Mouse (Mus musculus) stomach, embryonic 14.5 days (tissue): ENCODE data around the gene Rgma. TPM values are rescaled to one million over a fixed set of nuclear protein-coding genes. Genes with fewer than 3 reads are reported as not detected.

Source experiments
- ATAC-seq: fragments of 200-750 bp; cut with Nextera tagmentation; 2 replicates; pipeline ENCODE4 v1.8.0; 2017; ENCODE audit warnings: low read depth, moderate TSS enrichment; ENCODE audit not compliant: insufficient number of reproducible peaks, insufficient read depth, low FRiP score
- H3K27ac ChIP-seq: fragments of 300-500 bp; sonication (generic); 2 replicates; pipeline ENCODE4 v1.5.1; 2014; ENCODE audit warnings: mild to moderate bottlenecking, low read length, moderate library complexity, mixed read lengths
- H3K27me3 ChIP-seq: fragments of 300-500 bp; sonication (generic); 2 replicates; pipeline ENCODE4 v1.6.1; 2014; ENCODE audit warnings: low read length, control low read depth, mixed read lengths; ENCODE audit not compliant: control insufficient read depth, insufficient read depth
- H3K36me3 ChIP-seq: fragments of 300-500 bp; sonication (generic); 2 replicates; pipeline ENCODE4 v1.6.1; 2014; ENCODE audit warnings: mild to moderate bottlenecking, control low read depth, low read length, moderate library complexity, mixed read lengths; ENCODE audit not compliant: control insufficient read depth, insufficient read depth
- H3K4me1 ChIP-seq: fragments of 300-500 bp; sonication (generic); 2 replicates; pipeline ENCODE4 v1.6.1; 2014; ENCODE audit warnings: low read length, control low read depth, mixed read lengths; ENCODE audit not compliant: control insufficient read depth, insufficient read depth
- H3K4me2 ChIP-seq: fragments of 300-500 bp; sonication (generic); replicated peaks from 2 replicates; pipeline ENCODE4 v1.6.1; 2014; ENCODE audit warnings: low read depth, low read length, control low read depth
- H3K4me3 ChIP-seq: fragments of 300-500 bp; sonication (generic); 2 replicates; pipeline ENCODE4 v1.5.1; 2014; ENCODE audit warnings: low read depth, low read length, control low read depth
- H3K9ac ChIP-seq: fragments of 300-500 bp; sonication (generic); replicated peaks from 2 replicates; pipeline ENCODE4 v1.6.1; 2014; ENCODE audit warnings: low read depth, mild to moderate bottlenecking, control low read depth, low read length, moderate library complexity, mixed read lengths
- H3K9me3 ChIP-seq: fragments of 300-500 bp; sonication (generic); 2 replicates; pipeline ENCODE4 v1.6.1; 2016; ENCODE audit warnings: low read depth, low read length, control low read depth; ENCODE audit not compliant: control insufficient read depth
- WGBS: fragments of 180-500 bp; shearing (Covaris S2); extraction: QIAGEN DNeasy Blood & Tissue Kit; methylation state at CpG from one replicate; pipeline ENCODE4 v1.1.7; 2014; 5-methylcytosine and 5-hydroxymethylcytosine counted together
- polyA plus RNA-seq: library from polyadenylated mRNA; unstranded; fragments of >200 nt; fragmentation: Nextera tagmentation; extraction: Ambion mirVana; gene quantifications from 2 replicates; pipeline ENCODE4 v1.2.1, GENCODE M21; 2014

The Rgma gene
- polyA plus RNA-seq, 1 experiment from 2014 or later: 30.5 TPM

DNA sequence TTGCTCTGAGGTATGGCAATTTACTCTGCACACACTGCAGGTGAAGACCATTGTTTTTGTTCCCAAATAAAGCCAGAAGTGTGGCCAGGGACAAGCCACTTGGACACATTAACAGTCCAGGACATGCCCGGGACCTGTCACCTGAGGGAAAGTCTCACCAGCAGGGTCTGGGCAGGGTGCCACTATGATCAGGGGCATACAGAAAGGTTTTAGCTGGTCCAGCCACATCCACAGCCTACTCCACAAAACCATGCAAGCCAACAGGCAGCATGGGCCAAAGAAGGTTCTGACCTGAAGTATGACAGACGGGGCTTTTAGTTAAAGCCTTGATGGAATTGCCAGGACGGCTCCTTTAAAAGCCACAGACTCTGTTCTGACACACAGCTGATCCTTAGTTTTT is 49.4 kb downstream of the Rgma start:
- no peaks in the 10 kb centered on the region for H3K9me3 ChIP-seq
- no peak for ATAC-seq
- H3K36me3 ChIP-seq: peaks cover 36% of the 10 kb centered on the region
- 52% methylated on average over 3 of the region's 3 CpGs for WGBS
- H3K27me3 ChIP-seq: no peaks in the 10 kb centered on the region
- no peak overlapping the region for H3K9ac ChIP-seq
- no peak overlapping the region for H3K4me2 ChIP-seq
- H3K27ac ChIP-seq: 0 out of 2 replicates have a peak overlapping the region, but pooled peaks have one; percentile 28
- no peak overlapping the region for H3K4me3 ChIP-seq
- H3K4me1 ChIP-seq: peaks cover 10% of the 10 kb centered on the region

DNA sequence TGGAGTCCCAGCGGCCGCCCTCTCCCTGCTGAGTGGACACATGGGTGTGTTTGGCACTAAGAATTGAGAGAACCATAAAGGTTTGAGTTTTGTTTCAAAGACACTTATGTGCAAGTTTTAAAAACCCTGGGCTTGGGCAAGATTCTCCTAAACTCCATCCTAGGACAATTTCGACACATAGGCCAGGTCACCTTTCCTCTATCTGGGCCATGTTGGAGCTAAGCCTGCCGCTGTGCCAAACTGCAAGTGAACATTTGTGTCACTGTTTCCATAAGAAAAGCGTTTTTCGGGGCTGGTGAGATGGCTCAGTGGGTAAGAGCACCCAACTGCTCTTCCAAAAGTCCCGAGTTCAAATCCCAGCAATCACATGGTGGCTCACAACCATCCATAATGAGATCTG is 50.1 kb downstream of the Rgma start:
- Histone ChIP-seq H3K9ac (no peak overlapping the region), H3K4me1 (peaks cover 10% of the 10 kb centered on the region), H3K27ac (no peak overlapping the region), H3K4me2 (no peak overlapping the region), H3K36me3 (peaks cover 38% of the 10 kb centered on the region), H3K27me3 (no peaks in the 10 kb centered on the region), H3K4me3 (no peak overlapping the region), H3K9me3 (no peaks in the 10 kb centered on the region)
- 92% methylated on average over 7 of the region's 7 CpGs for WGBS
- ATAC-seq: no peak

DNA sequence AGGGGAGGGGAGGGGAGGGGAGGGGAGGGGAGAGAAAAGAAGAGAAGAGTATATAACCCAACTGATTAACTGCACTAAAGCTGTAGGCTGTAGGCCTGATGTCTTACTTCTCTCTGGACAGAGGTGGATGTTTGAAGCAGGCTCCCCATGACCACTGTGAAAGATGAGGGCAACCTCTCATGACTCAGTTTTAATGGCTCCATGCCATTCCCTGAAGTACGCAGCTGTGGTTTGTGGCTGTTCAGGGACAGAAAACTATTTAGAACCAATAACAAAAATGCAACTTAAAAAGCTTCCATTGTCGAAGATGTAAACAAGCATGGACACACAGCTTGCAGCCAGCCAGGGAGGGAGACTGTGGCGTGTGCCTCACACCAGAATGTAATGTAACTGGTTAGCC is 50.9 kb downstream of the Rgma start:
- no peak for ATAC-seq
- H3K4me3 ChIP-seq: no peak overlapping the region
- no peak overlapping the region for H3K27ac ChIP-seq
- H3K27me3 ChIP-seq: no peaks in the 10 kb centered on the region
- H3K4me1 ChIP-seq: peaks cover 10% of the 10 kb centered on the region
- no peak overlapping the region for H3K4me2 ChIP-seq
- H3K36me3 ChIP-seq: peaks cover 39% of the 10 kb centered on the region
- H3K9ac ChIP-seq: no peak overlapping the region
- no peaks in the 10 kb centered on the region for H3K9me3 ChIP-seq
- 66% methylated on average over 3 of the region's 3 CpGs for WGBS

DNA sequence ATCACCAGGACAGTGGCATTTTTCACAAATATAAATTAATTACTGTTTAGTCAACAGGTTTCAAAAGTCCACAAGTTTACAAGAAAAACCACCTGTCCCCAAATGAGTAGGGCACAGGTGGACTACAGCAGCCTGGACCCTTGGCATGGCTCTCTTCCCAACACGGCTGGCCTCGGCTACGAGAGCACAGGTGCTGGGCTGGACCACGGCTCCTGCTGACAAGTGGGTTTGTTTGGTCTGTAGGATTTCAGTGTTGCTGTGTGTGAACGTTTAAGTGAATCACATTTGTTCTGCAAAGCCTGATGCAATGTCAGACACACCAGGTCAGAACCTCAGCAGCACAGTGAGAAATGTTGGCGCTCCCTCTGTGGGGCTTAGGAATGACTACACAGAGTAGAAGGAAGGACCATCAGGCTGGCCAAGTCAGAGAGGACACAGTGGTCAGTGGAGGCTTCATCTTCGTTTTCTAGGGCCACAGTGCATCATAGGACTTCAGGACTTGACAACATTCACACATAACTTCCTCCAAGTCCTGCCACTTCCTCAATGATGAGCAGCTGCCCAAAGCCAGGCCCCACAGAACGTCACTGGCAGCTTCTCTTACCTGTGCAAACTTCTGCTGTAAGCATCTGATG is 51.6 kb downstream of the Rgma start:
- Histone ChIP-seq H3K4me2 (no peak overlapping the region), H3K4me3 (no peak overlapping the region), H3K36me3 (peaks cover 39% of the 10 kb centered on the region), H3K9me3 (no peaks in the 10 kb centered on the region), H3K27me3 (no peaks in the 10 kb centered on the region), H3K4me1 (peaks cover 4% of the 10 kb centered on the region; the same call in 1 of the 2 replicates), H3K9ac (no peak overlapping the region), H3K27ac (no peak overlapping the region)
- no peak for ATAC-seq
- WGBS: 74% methylated on average over 8 of the region's 8 CpGs

DNA sequence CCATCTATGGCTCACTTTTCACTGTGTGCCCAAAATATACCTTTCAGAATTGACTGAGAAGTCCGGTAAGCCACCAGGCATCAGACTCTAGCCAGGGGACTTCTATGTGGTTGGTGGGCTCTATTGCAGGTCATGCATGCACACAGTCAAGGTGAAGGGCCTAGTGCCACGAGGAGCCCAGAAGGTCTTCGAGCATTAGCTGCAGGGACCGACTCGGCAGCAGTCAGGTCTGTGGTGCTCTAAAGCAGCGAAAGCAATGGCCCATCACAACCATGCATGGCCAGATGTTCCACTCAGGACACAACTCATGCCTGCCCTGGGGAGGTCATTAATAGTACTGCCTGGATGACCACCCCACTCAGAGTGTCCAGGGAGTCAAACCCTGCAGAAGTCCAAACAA is 52.5 kb downstream of the Rgma start:
- Histone ChIP-seq H3K4me2 (no peak overlapping the region), H3K36me3 (peaks cover 39% of the 10 kb centered on the region), H3K27me3 (no peaks in the 10 kb centered on the region), H3K9me3 (no peaks in the 10 kb centered on the region), H3K4me1 (no peaks in the 10 kb centered on the region), H3K27ac (no peak overlapping the region), H3K4me3 (no peak overlapping the region), H3K9ac (no peak overlapping the region)
- ATAC-seq: no peak
- 92% methylated on average over 6 of the region's 6 CpGs for WGBS

DNA sequence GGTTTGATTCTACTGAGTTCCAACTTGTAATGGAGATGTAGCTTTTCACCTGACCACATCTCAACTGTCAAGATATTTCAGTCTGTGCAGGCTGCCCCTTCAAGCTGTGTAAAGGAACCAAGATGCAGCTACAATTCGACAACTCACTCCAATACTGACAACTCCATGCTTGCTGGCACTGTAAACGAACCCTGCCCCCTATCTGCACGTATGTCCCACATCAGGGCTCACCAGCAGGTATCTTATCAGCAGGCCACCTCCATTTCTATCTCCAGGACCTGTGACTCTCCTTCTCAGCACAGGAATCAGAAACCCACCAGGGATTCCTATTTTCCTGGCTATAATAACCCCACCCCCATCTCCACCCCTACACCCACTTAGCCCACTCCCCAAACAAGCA is 53.2 kb downstream of the Rgma start:
- H3K4me1 ChIP-seq: no peaks in the 10 kb centered on the region
- ATAC-seq: no peak
- no peaks in the 10 kb centered on the region for H3K9me3 ChIP-seq
- no peak overlapping the region for H3K4me3 ChIP-seq
- peaks cover 44% of the 10 kb centered on the region for H3K36me3 ChIP-seq
- WGBS: 76% methylated on average over 3 of the region's 3 CpGs
- H3K27me3 ChIP-seq: no peaks in the 10 kb centered on the region
- H3K4me2 ChIP-seq: no peak overlapping the region
- no peak overlapping the region for H3K27ac ChIP-seq
- H3K9ac ChIP-seq: no peak overlapping the region

DNA sequence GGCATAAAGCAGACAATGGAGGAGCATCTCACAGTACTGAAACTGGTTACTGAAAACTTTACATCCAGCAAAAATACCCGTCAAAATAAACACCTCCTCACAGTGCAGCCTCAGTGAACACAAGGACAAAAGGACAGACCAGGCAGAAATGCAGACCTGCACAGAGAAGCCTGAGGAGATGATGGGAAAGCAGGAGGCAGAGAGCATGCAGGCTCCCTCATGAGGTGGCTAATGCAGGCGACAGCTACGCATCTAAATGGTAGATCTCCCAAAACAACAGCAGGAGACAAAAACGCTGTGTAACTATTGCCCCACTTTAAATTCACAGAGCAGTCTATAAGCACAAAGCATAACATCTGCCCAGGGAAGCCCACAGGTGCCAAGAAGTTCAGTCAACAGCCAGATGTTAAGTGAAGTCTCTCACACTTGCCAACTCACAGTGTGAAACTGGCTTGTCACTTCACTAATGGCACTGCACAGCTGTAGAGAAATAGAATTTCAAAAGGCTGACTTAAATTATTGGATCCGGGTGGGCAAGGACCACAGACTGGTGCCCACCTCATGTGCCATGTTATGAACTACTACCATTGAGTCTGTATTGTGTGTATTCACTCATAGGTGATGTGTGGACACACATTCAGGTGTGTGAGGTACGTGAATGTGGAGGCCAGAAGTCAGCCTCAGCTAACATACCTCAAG is 58.5 kb downstream of the Rgma start:
- no peaks in the 10 kb centered on the region for H3K4me1 ChIP-seq
- H3K36me3 ChIP-seq: peaks cover 74% of the 10 kb centered on the region
- H3K27me3 ChIP-seq: no peaks in the 10 kb centered on the region
- H3K4me2 ChIP-seq: no peak overlapping the region
- ATAC-seq: no peak
- H3K9ac ChIP-seq: no peak overlapping the region
- H3K4me3 ChIP-seq: no peak overlapping the region
- H3K27ac ChIP-seq: no peak overlapping the region
- no peaks in the 10 kb centered on the region for H3K9me3 ChIP-seq
- WGBS: 83% methylated on average over 6 of the region's 6 CpGs

DNA sequence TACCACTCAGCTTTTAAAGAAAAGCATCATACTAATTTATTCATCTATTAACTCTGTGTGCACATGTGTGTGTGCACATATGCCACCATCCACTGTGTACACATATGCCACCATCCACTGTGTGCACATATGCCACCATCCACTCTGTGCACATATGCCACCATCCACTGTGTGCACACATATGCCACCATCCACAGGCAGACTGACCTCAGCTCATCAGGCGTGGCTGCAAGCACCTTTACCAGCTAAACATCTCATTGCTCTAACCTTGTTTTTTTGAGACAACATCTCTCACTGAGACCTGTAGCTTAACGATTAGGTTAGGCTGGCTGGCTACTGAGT is 59.0 kb downstream of the Rgma start:
- no peak overlapping the region for H3K27ac ChIP-seq
- H3K4me2 ChIP-seq: no peak overlapping the region
- no peaks in the 10 kb centered on the region for H3K4me1 ChIP-seq
- no peaks in the 10 kb centered on the region for H3K9me3 ChIP-seq
- no peak overlapping the region for H3K9ac ChIP-seq
- 96% methylated on average over 2 of the region's 2 CpGs for WGBS
- H3K36me3 ChIP-seq: peaks cover 74% of the 10 kb centered on the region
- H3K4me3 ChIP-seq: no peak overlapping the region
- ATAC-seq: no peak
- no peaks in the 10 kb centered on the region for H3K27me3 ChIP-seq

DNA sequence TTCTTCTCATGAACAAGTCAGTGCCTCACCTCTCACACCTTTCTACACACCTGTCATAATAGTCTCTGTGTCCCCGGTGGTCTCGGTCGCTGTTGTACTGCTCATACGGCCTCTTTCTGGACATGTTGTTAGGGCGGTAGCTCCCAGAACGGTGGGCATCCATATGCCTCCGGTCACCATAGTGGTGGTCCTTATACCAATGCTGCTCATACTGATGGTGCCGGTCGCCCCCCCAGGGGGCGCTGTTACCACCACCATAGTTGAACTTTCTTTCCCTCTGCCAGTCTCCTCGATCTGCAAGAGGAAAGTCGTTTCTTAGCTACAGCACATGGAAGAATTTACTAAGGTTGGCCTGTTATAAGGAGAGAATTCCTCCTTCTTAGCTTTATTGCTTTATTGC is 60.4 kb downstream of the Rgma start:
- H3K4me2 ChIP-seq: no peak overlapping the region
- no peak overlapping the region for H3K9ac ChIP-seq
- H3K27ac ChIP-seq: no peak overlapping the region
- 75% methylated on average over 12 of the region's 12 CpGs for WGBS
- no peak overlapping the region for H3K4me3 ChIP-seq
- no peaks in the 10 kb centered on the region for H3K9me3 ChIP-seq
- H3K27me3 ChIP-seq: no peaks in the 10 kb centered on the region
- peaks cover 76% of the 10 kb centered on the region for H3K36me3 ChIP-seq
- no peaks in the 10 kb centered on the region for H3K4me1 ChIP-seq
- no peak for ATAC-seq
